In genomic region chr8:70665599-70665998, GRCm38 (mm10) we compare ENCODE assay signal across 21 mouse cellular contexts. TPM values are rescaled to one million over a fixed set of nuclear protein-coding genes. Genes with fewer than 3 reads are reported as not detected.
DNase-seq lines count a peak whose midpoint lies in the region; ATAC-seq and TF ChIP-seq lines count a peak whose summit lies in the region.
"Had no signal": no experiment of that assay in that cellular context is flagged by ENCODE, and none has a peak within 500 bp of the region (broad histone marks: within the 10 kb centered on the region; RNA-seq: fewer than 3 reads in every experiment).

No protein-coding gene starts in this region.

- DNase-seq in kidney, adult 8-10 months = peak; percentile 89 to 91
- DNase-seq in kidney, postnatal 25 days = peak; percentile 79 to 95
- no peak for DNase-seq in liver, postnatal 0 days
- DNase-seq: cerebellum, postnatal 10 days; embryo, embryonic 11 days; gastrocnemius, adult 2 months; lung, adult 18-20 months; thymus, postnatal 25 days had no signal

- H3K9me3 ChIP-seq in intestine, embryonic 15.5 days = no peaks in the 10 kb centered on the region
- no peaks in the 10 kb centered on the region for H3K9me3 ChIP-seq in liver, postnatal 0 days (ENCODE audit: low read length)
- H3K9me3 ChIP-seq in forebrain, embryonic 15.5 days = no peaks in the 10 kb centered on the region
- H3K9me3 ChIP-seq in heart, embryonic 11.5 days (replicated peaks; ENCODE audit: control insufficient read depth, low read length) = no peaks in the 10 kb centered on the region
- H3K9me3 ChIP-seq: forebrain, embryonic 13.5 days; heart, embryonic 10.5 days had no signal

- no peaks in the 10 kb centered on the region for H3K27me3 ChIP-seq in intestine, embryonic 15.5 days (replicated peaks)
- H3K27me3 ChIP-seq in liver, postnatal 0 days (ENCODE audit: insufficient read depth, low read length) = no peaks in the 10 kb centered on the region
- no peaks in the 10 kb centered on the region for H3K27me3 ChIP-seq in forebrain, embryonic 15.5 days
- H3K27me3 ChIP-seq in heart, embryonic 11.5 days (ENCODE audit: control insufficient read depth, insufficient read depth, low read length) = no peaks in the 10 kb centered on the region
- H3K27me3 ChIP-seq: forebrain, embryonic 13.5 days; neural tube, embryonic 12.5 days had no signal

- H3K27ac ChIP-seq in intestine, embryonic 15.5 days = no peak overlapping the region
- H3K27ac ChIP-seq in liver, postnatal 0 days (ENCODE audit: low read depth) = no peak overlapping the region
- H3K27ac ChIP-seq in forebrain, embryonic 15.5 days (replicated peaks) = no peak overlapping the region
- H3K27ac ChIP-seq in heart, embryonic 11.5 days (ENCODE audit: low read depth, low read length) = no peak overlapping the region
- H3K27ac ChIP-seq: forebrain, embryonic 13.5 days; gastrocnemius, adult 2 months; heart, embryonic 10.5 days; hindbrain, postnatal 0 days; neural tube, embryonic 12.5 days; stomach, postnatal 0 days had no signal

- H3K36me3 ChIP-seq in intestine, embryonic 15.5 days = no peaks in the 10 kb centered on the region
- H3K36me3 ChIP-seq in liver, postnatal 0 days (replicated peaks; ENCODE audit: insufficient read depth, low read length) = no peaks in the 10 kb centered on the region
- no peaks in the 10 kb centered on the region for H3K36me3 ChIP-seq in forebrain, embryonic 15.5 days
- no peaks in the 10 kb centered on the region for H3K36me3 ChIP-seq in heart, embryonic 11.5 days (ENCODE audit: control insufficient read depth, insufficient read depth, low read length)
- H3K36me3 ChIP-seq: heart, embryonic 10.5 days; neural tube, embryonic 12.5 days had no signal

- 55% methylated on average over 2 of the region's 2 CpGs for WGBS in intestine, embryonic 15.5 days
- 65% methylated on average over 2 of the region's 2 CpGs for WGBS in liver, postnatal 0 days (ENCODE audit: insufficient replicate concordance)
- WGBS in forebrain, embryonic 15.5 days = 75% methylated on average over 2 of the region's 2 CpGs
- WGBS in heart, embryonic 11.5 days (ENCODE audit: insufficient replicate concordance) = 72% methylated on average over 2 of the region's 2 CpGs

- peak; percentile 82 for ATAC-seq in intestine, embryonic 15.5 days
- ATAC-seq in liver, postnatal 0 days = peak; percentile 82
- ATAC-seq in forebrain, embryonic 15.5 days (replicated peaks) = no peak
- no peak for ATAC-seq in heart, embryonic 11.5 days (replicated peaks; ENCODE audit: insufficient number of reproducible peaks, low FRiP score, low TSS enrichment)
- ATAC-seq in erythroblast, adult 5-6 weeks (replicated peaks; ENCODE audit: low FRiP score, poor library complexity, severe bottlenecking) = no peak
- ATAC-seq: forebrain, embryonic 13.5 days; hindbrain, postnatal 0 days had no signal

- peaks cover 4% of the 10 kb centered on the region; the same call in 1 of the 2 replicates for H3K4me1 ChIP-seq in intestine, embryonic 15.5 days (replicated peaks)
- peaks cover 6% of the 10 kb centered on the region for H3K4me1 ChIP-seq in liver, postnatal 0 days (ENCODE audit: insufficient read depth)
- H3K4me1 ChIP-seq in forebrain, embryonic 15.5 days = peaks cover 4% of the 10 kb centered on the region
- H3K4me1 ChIP-seq in heart, embryonic 11.5 days (ENCODE audit: control insufficient read depth, insufficient read depth, low read length) = peaks cover 1% of the 10 kb centered on the region; the same call in 1 of the 2 replicates
- H3K4me1 ChIP-seq: neural tube, embryonic 12.5 days had no signal

- no peak for TF ChIP-seq EP300 in liver, postnatal 0 days (IDR thresholded peaks at IDR 0.05; ENCODE audit: low read depth)

- H3K4me2 ChIP-seq in intestine, embryonic 15.5 days (replicated peaks) = no peak overlapping the region
- H3K4me2 ChIP-seq in liver, postnatal 0 days (ENCODE audit: low read depth, low read length) = no peak overlapping the region
- no peak overlapping the region for H3K4me2 ChIP-seq in forebrain, embryonic 15.5 days (replicated peaks)
- H3K4me2 ChIP-seq in heart, embryonic 11.5 days = no peak overlapping the region
- H3K4me2 ChIP-seq: forebrain, embryonic 13.5 days; neural tube, embryonic 12.5 days had no signal

- no peak overlapping the region for H3K4me3 ChIP-seq in intestine, embryonic 15.5 days (replicated peaks)
- H3K4me3 ChIP-seq in liver, postnatal 0 days (ENCODE audit: low read depth, low read length) = no peak overlapping the region
- no peak overlapping the region for H3K4me3 ChIP-seq in forebrain, embryonic 15.5 days
- no peak overlapping the region for H3K4me3 ChIP-seq in heart, embryonic 11.5 days (ENCODE audit: low read depth, low read length)
- H3K4me3 ChIP-seq: forebrain, embryonic 13.5 days; gastrocnemius, adult 2 months; heart, embryonic 10.5 days; neural tube, embryonic 12.5 days had no signal

- no peak overlapping the region for H3K9ac ChIP-seq in intestine, embryonic 15.5 days
- H3K9ac ChIP-seq in liver, postnatal 0 days (replicated peaks) = no peak overlapping the region
- no peak overlapping the region for H3K9ac ChIP-seq in forebrain, embryonic 15.5 days (replicated peaks)
- no peak overlapping the region for H3K9ac ChIP-seq in heart, embryonic 11.5 days (ENCODE audit: low read depth, low read length)
- H3K9ac ChIP-seq: forebrain, embryonic 13.5 days; neural tube, embryonic 12.5 days had no signal

- TF ChIP-seq CTCF in liver, postnatal 0 days (IDR thresholded peaks at IDR 0.05; ENCODE audit: low read depth) = no peak

RNA-seq across cellular contexts. Expression of gene Pgpep1, which starts 5.4 kb away (rescaled TPM):
- polyA plus RNA-seq in intestine, embryonic 15.5 days (2015; fragmentation: Nextera tagmentation; extraction: Ambion mirVana) = 58.0 and 74.2 TPM in 2 replicates
- 31.0 and 32.2 TPM in 2 replicates for polyA plus RNA-seq in liver, postnatal 0 days (2015; fragmentation: Nextera tagmentation; extraction: Ambion mirVana)
- polyA plus RNA-seq in forebrain, embryonic 15.5 days (2015; fragmentation: Nextera tagmentation; extraction: Ambion mirVana) = 63.6 and 70.2 TPM in 2 replicates
- 38.9 and 41.6 TPM in 2 replicates for polyA plus RNA-seq in heart, embryonic 11.5 days (2014; fragmentation: Nextera tagmentation; extraction: Ambion mirVana)
- total RNA-seq in erythroblast, adult 5-6 weeks (2015; ENCODE audit: low replicate concordance) = 1.2 and 5.9 TPM in 2 replicates
- 0.28 and 1.4 TPM in 2 replicates for total RNA-seq in erythroblast, adult 5-6 weeks (2017; ENCODE audit: low replicate concordance)

RNA-seq across cellular contexts. Expression of gene Lsm4, which starts 7.4 kb away (rescaled TPM):
- 286 and 323 TPM in 2 replicates for polyA plus RNA-seq in intestine, embryonic 15.5 days (2015; fragmentation: Nextera tagmentation; extraction: Ambion mirVana)
- polyA plus RNA-seq in liver, postnatal 0 days (2015; fragmentation: Nextera tagmentation; extraction: Ambion mirVana) = 98.5 and 103 TPM in 2 replicates
- 211 and 228 TPM in 2 replicates for polyA plus RNA-seq in forebrain, embryonic 15.5 days (2015; fragmentation: Nextera tagmentation; extraction: Ambion mirVana)
- 296 and 308 TPM in 2 replicates for polyA plus RNA-seq in heart, embryonic 11.5 days (2014; fragmentation: Nextera tagmentation; extraction: Ambion mirVana)
- 41.1 and 51.6 TPM in 2 replicates for total RNA-seq in erythroblast, adult 5-6 weeks (2015; ENCODE audit: low replicate concordance)
- 20.9 and 26.2 TPM in 2 replicates for total RNA-seq in erythroblast, adult 5-6 weeks (2017; ENCODE audit: low replicate concordance)

RNA-seq across cellular contexts. Expression of gene Jund, which starts 33.1 kb away (rescaled TPM):
- 83.7 and 88.8 TPM in 2 replicates for polyA plus RNA-seq in intestine, embryonic 15.5 days (2015; fragmentation: Nextera tagmentation; extraction: Ambion mirVana)
- polyA plus RNA-seq in liver, postnatal 0 days (2015; fragmentation: Nextera tagmentation; extraction: Ambion mirVana) = 19.6 and 38.4 TPM in 2 replicates
- polyA plus RNA-seq in forebrain, embryonic 15.5 days (2015; fragmentation: Nextera tagmentation; extraction: Ambion mirVana) = 89.0 and 96.0 TPM in 2 replicates
- 97.8 and 102 TPM in 2 replicates for polyA plus RNA-seq in heart, embryonic 11.5 days (2014; fragmentation: Nextera tagmentation; extraction: Ambion mirVana)
- total RNA-seq in erythroblast, adult 5-6 weeks (2015; ENCODE audit: low replicate concordance) = 29.2 and 53.9 TPM in 2 replicates
- 52.2 and 61.9 TPM in 2 replicates for total RNA-seq in erythroblast, adult 5-6 weeks (2017; ENCODE audit: low replicate concordance)

RNA-seq across cellular contexts. Expression of gene Gdf15, which starts 33.3 kb away (rescaled TPM):
- 2.3 and 2.9 TPM in 2 replicates for polyA plus RNA-seq in intestine, embryonic 15.5 days (2015; fragmentation: Nextera tagmentation; extraction: Ambion mirVana)
- 2.1 and 2.3 TPM in 2 replicates for polyA plus RNA-seq in liver, postnatal 0 days (2015; fragmentation: Nextera tagmentation; extraction: Ambion mirVana)
- not detected in 2 replicates for polyA plus RNA-seq in forebrain, embryonic 15.5 days (2015; fragmentation: Nextera tagmentation; extraction: Ambion mirVana)
- 0.26 and 0.37 TPM in 2 replicates for polyA plus RNA-seq in heart, embryonic 11.5 days (2014; fragmentation: Nextera tagmentation; extraction: Ambion mirVana)
- not detected in 2 replicates for total RNA-seq in erythroblast, adult 5-6 weeks (2015; ENCODE audit: low replicate concordance)
- 0.60 TPM in 1 of 2 replicates, not detected in the other for total RNA-seq in erythroblast, adult 5-6 weeks (2017; ENCODE audit: low replicate concordance)
- total RNA-seq: layer of hippocampus, adult 18-20 months; left cerebral cortex, postnatal 36 days had no signal
- polyA plus RNA-seq: neural tube, embryonic 12.5 days had no signal

RNA-seq across cellular contexts. Expression of gene Iqcn, which starts 37.7 kb away (rescaled TPM):
- not detected in 2 replicates for polyA plus RNA-seq in intestine, embryonic 15.5 days (2015; fragmentation: Nextera tagmentation; extraction: Ambion mirVana)
- 0.02 TPM in 1 of 2 replicates, not detected in the other for polyA plus RNA-seq in liver, postnatal 0 days (2015; fragmentation: Nextera tagmentation; extraction: Ambion mirVana)
- 0.13 and 0.14 TPM in 2 replicates for polyA plus RNA-seq in forebrain, embryonic 15.5 days (2015; fragmentation: Nextera tagmentation; extraction: Ambion mirVana)
- polyA plus RNA-seq in heart, embryonic 11.5 days (2014; fragmentation: Nextera tagmentation; extraction: Ambion mirVana) = not detected in 2 replicates
- total RNA-seq in erythroblast, adult 5-6 weeks (2015; ENCODE audit: low replicate concordance) = not detected in 2 replicates
- total RNA-seq in erythroblast, adult 5-6 weeks (2017; ENCODE audit: low replicate concordance) = not detected in 2 replicates
- total RNA-seq: gastrocnemius, adult 2 months; heart, postnatal 25 days; MEL had no signal
- polyA plus RNA-seq: heart, embryonic 10.5 days; stomach, postnatal 0 days had no signal

Comparison
In these comparisons a context has a peak if more than half of its experiments do, and no peak if none do; other contexts are left out.
1. ATAC-seq: peak in intestine, embryonic 15.5 days (single experiment) and liver, postnatal 0 days (single experiment); none in forebrain, embryonic 15.5 days (single experiment), heart, embryonic 11.5 days (single experiment) and erythroblast, adult 5-6 weeks (single experiment).